Mouse (Mus musculus) fibroblast of lung, adult 2 months (primary cell): ENCODE data around the gene Clnk.

Source experiments
- DNase-seq: peaks from one replicate; pipeline ENCODE4 v3.0.0-alpha.2; 2011; ENCODE audit warnings: low read depth

Gene Clnk

DNA sequence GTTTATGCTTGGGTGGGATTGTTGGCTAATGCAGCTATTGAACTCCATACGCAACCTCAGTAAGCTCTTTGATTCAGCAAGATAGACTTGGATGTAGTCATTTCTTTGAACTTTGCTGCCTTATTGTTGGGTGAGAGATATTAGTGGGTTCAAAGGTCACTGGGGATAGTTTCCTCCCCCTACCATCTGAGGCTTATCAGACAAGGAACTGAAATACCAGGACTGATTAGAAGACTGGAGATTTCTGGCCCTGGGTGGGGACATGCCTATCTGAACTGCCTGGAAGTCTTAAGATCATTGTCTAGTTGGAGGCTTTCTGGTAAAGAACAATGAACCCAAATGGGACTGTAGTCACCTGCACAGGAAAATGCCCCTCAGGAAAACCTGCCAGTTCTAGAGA, 26.4 kb downstream of the Clnk start:
- DNase-seq, result no peak

DNA sequence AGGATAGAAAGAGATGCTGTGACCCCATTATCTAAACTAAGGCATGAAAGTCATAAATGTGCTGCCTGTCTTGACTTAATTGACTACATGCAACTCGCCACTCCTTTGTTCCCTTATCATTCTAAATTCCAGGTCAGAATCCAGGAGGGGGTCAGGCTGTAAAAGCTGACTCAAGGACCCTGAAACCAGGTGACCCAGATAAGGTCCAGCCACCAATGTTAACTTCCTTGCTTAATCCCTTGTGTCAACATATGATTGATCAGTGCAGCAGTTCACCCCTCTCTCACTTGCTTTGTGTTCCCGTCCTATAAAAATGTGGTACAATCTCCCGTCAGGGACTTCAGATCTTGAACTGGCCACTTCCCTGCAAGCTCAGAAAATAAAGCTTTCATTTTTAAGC, 31.1 kb downstream of the Clnk start:
- DNase-seq, result no peak

DNA sequence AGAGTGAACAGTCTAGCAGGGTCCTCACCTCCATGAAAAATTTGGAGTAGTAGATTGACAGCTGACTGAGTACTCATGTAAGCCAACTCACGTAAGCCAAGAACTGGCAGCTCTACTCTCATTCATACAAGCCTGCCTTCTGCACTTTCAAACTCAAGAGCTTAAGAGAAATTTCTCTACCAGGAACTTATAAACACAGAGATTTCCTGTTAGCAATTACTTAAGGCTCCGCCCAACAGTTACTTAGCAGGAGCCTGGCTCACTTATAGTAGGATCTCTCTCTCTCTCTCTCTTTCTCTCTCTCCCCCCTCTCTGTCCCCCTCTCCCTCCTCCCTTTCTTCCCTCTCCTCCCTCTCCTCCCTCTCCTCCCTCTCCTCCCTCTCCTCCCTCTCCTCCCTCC, 32.3 kb downstream of the Clnk start:
- DNase-seq, result no peak

DNA sequence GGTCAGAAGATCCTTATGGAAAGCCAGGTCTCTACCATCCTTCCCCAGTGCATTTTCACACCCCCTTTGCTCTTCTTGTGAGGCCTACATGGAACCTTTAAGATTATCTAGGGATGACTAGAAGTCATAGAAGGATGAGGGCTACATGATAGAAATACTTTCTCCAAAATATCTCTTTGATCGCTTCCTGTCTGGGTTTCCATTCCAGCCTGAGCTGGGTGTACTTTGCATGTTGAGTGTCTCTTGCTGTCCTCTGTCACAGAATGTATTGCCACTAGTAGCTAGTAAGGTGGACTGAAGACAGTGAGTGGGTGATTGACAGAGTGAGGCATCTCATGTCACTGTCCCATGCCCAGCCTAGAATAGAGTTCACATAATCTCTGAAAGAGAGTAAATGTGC, 36.6 kb downstream of the Clnk start:
- no peak for DNase-seq

DNA sequence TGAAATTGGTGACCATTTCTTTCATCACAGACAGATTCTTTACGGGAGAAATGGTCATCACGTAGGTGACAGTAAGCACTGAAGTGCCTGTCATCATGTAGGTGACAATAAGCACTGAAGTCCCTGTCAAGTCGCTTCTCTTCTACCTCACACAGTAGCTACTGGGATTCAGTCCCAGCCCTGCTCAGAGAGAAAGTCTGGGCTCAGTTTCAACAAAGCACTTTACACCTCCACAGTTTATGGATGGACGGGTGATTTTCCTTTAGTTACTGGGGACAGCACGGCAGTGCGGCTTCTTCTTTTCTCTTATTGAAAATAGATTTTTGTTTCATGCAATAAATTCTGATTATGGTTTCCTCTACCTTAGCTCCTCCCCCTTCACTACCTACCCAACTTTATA, 49.3 kb downstream of the Clnk start:
- DNase-seq, result no peak

DNA sequence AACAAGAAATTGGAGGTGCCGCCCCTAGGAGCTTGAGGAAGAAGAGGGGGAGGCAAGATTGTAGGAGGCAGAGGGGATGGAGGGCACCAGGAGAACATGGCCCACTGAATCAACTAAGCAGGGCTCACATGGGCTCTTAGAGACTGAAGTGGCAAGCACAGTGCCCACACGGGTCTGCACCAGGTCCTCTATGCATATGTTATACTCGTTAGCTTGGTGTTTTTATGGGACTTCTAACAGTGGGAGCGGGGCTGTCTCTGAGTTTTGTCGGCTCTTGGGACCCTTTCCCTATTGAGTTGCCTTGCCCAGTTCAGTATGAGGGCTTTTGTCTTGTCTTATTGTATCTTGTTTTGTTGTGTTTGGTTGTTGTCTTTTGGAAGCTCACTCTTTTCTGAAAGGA, 50.0 kb downstream of the Clnk start:
- DNase-seq, result no peak

DNA sequence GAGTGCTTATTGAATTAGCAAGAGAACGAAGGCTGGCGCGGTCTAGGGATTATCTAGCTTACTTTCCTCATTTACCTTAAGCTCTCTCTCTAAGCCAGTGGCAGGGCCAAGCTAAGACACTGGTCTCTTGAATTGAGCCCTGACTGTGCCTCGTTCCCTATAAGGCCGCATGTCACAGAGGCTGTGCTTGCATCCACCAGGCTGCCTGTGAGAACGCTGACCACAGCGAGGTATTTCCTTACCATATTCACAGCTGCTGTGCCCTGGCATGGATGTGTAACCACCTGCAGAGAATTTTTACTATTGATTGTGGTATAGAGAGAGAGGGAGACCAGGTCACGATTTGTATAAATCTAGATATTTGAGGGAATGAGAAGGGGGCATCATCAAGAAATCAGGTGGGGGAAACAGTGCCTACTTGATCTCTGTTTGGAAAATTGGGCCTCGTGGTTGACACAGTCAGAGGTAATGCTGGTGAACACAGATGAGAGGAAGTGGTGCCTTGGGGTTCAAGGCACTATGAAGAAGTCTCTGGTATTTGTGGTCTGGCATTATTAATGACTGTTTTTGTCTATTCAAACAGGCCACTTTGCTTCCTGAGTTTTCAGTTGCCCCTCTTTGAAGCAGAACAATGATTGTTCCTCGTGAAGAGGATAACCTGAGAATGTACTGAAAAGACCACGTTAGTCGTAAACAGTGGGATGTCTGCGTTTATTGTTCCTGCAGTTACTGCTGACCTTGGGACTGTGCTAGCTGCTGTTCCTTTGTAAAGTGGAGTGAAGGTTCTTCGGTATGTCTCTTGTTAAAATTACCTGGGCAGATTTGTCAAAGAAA, 52.3 kb downstream of the Clnk start:
- DNase-seq, result no peak

DNA sequence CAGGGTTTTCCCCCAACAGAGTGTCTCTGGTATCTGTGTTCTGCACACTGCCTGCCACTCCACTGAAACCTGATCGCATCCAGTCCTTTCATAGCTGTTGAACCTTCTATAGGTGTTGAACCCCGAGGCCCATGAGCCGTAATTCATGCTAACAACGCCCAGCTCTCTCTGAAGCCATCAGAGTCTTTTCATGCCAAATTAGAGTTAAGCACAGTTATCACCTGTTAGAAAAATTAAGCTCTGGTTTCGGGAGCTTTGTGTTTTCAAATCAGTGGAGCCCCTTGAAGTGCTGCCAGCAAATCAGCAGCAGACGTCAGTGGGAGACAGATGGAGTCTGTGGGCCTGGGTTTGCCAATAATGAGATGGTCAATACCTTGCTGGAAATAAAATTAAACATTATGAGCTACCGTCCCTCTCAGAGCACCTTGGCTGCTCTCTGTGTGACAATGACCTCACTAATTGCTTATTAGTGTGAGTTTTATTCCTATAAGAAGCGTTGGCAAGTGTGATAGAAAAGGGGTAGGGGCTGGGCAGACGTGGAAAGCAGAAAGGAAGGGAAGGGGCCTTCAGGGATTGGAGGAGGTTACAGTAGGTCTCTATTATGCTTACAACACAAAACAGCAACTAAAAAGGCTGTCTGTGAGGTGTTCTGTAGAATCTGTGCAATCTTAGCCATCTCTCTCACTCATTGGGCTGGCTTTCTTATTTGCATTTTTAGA, 63.1 kb downstream of the Clnk start:
- DNase-seq, result no peak

DNA sequence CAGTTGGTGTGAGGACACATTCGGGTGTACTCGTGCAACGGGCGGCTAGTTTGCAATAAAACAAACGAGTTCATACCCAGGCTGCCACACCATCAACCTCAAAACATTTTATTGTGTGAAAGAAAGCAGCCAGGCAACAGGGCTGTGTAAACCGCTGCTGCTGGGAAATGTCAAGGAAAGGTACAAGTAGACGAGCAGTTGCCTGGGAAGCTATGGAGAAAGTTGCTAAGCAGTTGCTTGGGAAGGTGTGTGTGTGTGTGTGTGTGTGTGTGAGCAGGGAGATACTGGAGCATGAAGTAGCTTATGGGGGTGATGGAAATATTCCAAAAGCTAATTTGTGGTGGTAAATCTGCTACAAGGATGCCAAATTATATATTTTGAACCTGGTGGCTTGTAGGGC, 63.7 kb downstream of the Clnk start:
- no peak for DNase-seq

DNA sequence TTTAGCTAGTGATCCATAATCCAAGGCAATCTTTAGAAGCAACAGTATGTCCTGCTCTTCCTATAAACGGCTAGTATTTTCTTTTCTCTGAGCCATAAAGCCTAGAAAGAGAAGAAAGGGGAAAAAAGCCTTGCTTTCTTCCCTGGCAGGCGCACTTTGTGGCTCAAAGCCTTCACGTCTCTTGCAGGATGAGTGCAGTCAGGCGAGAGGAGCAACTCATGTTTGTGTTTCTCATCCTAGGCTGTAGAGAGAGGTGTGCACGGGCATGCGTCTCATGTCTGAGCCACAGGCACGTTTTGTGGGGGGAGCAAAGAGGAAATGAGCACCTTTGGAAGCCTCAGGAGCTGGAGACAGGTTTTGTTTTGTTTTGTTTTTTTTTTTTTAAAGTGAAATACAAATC, 64.2 kb downstream of the Clnk start:
- no peak for DNase-seq

DNA sequence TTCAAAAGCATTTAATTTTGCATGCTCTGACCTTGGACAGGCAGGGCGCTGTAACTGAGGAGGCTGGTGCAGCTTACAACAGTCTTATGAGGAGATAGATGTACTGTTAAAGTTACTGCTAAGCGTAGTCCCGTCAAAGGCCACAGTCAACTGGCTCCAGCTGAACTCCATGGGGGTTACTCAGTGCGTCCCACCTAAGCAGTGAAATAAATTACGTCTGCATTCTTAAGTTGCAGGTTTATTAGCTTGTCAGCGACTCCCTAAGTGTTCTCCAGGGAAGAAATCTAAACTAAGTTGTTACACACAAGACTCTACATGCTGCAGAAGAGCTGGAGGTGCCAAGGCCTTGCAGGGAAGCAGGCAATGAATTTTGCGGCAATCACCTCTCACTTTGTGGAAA, 77.7 kb downstream of the Clnk start:
- DNase-seq, result no peak

DNA sequence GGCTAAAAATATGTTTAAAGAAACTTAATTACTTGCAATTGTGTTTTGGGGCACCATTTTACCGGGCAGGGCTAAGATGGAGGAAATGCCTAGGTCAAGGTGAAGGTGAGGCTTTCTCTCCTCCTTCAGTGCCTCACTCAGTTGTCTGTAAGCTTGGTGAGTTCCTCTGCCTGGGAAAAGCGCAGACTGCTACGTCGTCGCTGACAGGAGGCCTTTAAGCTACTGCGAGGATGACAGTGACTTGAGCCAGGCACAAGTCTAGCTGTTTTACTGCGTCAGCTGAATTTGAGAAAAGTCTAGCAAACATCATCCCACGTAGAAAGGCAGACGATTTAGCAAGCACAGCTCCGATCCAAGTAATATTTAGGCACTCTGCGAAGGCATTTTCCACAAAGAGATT, 81.5 kb downstream of the Clnk start:
- DNase-seq, result no peak

DNA sequence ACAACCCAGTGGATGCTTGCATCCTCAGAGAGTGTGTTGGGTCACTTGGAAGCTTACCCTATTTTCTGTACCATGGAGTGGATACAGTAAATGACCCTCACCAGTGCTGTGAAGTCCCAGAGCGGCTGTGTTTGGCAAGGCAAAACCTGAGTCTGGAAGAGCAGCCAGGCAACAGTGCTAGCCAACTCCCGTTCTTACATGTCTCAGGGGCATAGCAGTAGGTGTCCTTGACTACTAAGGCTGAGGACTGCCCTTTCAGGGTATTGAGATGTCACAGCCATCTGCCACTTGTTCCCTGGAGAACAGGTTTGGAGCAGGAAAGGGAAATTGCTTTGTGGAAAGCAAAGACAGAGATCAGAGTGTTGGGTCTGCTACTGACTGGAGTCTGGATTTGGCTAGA, 85.5 kb downstream of the Clnk start:
- no peak for DNase-seq

DNA sequence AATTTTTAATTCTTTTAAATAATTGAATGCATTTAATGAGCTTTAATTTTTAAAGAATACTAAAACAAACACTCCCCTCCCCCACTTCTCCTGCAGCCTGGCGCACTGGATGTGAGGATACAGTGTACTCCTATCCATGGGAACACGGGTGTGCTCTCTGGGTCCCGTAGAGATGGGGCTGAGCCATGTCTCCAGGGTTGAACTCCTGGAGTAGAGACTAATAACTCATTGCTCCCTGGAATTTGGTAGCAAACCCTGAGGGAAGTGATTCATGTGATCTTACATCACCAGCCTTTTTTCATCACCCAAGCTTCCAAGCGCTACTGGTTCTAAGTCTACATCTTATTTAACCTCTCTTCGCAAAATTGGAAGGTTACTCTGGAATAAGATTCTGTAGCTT, 87.8 kb downstream of the Clnk start:
- no peak for DNase-seq

DNA sequence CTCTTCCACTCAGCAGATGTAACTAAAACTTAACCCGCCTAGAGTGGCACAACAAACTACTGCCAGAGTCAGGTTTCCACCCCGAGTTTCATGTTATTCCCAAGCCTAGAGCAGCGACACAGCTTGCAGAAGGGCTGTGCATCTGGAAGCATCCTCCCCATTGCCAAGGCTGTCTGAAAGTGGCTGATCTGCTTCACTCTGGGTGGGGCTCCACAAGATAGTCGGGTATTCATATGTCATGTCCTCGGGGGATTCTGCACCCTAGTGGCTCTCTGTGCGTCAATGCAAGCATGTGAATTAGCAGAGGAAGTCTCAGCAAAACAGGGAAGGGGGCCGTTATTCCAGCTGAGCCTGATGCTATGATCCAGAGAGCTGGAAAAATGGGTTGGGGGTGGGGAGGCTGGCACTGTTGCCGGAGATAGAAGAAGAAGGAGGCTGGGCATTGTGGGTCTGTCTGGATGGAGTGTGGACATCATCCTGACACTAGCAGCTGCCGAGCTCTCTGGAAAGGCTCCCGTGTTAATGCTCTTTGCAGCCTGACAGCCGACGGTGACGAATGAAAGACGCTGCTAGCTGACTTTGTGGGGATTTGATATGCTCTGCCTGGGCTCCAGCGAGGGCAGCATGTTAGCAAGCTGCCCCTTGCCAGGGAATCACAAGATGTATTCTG, 88.6 kb downstream of the Clnk start:
- DNase-seq, result no peak

DNA sequence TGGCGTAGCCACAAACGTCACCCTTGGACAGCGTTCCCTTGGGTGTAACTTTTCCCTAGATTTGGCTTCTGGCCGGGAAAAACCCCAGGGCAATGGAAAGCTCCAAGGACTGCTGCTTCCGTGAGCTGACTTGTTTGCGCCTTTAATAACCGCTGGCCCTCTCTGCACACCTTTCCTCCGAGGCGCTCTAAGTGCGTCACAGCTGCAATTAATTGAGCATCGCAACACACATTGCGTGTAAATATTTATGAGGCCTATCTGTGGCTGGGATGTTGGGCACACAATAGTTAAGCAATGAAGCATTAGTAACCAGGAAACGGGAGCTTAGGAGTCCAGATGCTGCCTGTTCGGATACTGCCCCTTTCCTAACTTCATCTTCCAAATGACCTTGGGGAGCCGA, 90.5 kb downstream of the Clnk start:
- no peak for DNase-seq

DNA sequence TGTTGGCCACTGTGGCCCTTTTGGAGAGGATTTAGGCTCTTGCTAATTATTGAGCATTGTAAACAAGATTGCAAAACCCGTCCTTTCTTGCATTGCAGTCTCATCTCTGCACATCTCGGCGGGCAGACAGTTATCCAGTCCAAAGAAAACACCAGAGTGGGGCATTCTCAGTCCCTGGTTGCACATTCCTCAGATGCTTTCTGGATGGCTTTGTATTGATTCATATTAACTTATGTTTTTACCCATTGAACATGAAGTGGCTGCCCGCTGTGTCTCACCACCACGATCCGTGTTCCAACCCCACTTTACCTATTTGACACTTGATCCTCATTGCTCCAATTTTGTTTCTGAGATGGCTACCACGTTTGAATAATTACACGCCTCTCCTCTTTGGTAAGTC, 90.9 kb downstream of the Clnk start:
- no peak for DNase-seq

DNA sequence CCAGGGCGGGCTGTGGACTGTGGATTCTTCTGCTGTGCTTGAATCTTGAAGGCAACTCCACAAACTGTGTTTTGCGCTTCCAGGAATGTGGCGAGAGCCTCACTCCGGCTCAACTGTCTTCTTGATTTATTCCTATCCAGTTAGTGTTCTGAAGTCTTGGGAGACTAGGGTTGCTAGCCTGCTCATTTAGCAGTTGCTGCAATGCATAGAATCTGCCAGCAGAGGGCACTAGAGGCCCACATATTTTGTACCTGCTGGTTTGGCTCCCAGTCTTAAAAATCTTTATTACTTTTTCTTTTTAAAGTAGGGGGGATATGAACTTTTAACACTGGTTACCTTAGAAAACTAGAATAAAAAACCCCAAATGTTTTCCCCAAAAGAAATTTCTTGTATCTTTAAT, 94.8 kb downstream of the Clnk start:
- DNase-seq, result peak; percentile 23

DNA sequence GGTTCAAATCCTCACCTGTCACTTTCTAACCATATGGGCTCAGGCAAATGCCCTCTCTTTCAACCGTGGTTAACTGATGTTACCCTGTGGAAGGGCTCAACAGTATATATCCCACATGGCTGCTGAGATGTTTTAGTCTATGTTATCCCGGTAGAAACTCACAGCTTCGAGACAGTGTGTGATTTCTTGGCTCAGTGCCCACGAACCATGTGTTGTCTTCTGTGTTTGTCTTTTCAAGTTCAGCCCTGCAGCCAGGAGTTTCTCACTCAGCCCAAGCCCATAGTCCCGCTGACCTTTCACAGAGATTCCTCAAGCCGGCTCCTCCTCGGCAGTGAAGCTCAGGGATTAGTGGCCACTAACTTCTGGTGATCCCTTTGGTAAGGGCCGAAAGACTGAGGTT, 96.0 kb downstream of the Clnk start:
- no peak for DNase-seq

DNA sequence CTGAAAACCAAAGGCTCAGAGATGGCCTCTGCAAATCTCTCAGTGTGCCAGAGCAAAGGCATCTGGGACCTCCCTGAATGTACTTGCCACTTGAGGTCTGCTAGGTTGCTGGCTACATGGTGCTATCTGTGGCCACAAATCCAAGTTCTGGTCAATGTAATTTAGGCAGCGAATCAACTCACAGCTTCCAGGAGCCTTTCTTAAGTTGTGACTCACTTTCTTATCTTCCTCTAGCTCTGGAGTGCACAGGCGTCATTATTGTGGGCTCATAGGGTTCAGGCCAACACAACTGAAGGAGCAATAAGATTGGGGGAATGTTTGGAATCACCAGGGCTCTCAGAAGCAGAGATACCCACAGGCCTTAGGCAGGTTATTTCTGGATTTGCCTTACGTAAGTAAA, 96.6 kb downstream of the Clnk start:
- no peak for DNase-seq

DNA sequence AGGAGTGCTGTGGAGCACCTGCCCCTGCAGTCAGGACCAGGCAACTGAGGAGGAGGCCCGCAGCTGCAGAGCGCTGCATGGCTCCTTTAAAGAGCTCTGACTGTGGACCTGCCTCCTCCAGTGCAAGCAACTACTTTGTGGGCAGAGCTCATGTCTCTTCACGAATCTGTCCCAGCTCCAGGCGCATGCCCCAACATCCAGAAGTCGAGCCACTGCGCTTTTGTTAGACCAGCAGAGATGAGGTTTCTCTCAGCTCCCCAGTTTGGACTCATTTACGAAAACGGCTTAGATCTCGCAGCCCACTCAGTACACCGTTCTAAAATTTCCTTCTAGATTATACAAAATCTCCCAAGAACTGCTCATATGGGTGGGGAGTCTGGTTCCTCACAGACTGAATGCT, 101.1 kb downstream of the Clnk start:
- DNase-seq, result no peak

DNA sequence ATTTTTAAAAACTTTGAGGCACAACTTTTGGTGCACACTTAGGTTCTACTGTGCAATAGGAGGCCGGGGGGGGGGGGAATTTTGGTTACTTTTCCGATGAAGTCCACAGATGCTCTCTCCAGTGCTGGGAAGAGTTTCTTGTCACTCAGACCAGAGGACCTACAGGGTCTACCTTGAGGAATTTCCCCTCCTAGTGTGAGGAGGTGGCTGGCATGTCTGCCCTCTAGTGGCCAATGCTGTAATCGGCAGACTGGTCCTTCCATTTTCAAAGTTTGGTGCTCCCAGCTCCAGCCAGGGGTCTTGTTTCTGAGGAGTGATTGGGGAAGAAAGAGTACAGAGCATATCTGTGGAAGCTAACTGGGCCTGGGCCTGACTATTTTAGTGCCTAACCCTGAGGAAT, 121.7 kb downstream of the Clnk start:
- DNase-seq, result no peak

DNA sequence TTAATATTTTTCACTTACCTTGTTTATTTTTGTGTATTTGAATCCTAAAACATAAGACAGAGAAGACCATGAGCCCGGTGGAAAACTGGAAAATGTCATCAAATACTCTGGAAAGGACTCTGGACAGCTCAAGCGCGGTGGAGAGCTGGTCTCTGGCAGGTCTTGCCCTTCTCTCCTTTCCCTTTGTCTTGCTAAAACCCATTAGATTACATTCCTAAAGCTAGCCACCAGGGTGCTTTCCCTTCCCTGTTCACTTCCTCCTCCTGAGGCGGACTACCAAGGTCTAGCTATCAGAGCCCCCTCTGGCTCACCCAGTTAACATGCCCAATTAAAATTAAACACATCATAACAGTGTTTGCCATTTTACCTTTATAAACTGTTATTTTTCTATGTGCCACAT, 123.9 kb downstream of the Clnk start:
- no peak for DNase-seq
